Mouse (Mus musculus) limb, embryonic 13.5 days (tissue): ENCODE results near the gene Rps6kb1. TPM values are rescaled to one million over a fixed set of nuclear protein-coding genes. Genes with fewer than 3 reads are reported as not detected.

ENCODE experiments used
- microRNA counts: library from miRNA; unstranded; fragments of <30 nt; microRNA quantifications from one replicate; lab custom pipeline; 2016
- microRNA-seq: library from miRNA; unstranded; fragments of <30 nt; microRNA quantifications from one replicate; pipeline ENCODE4, GENCODE M21; 2016
- polyA plus RNA-seq: library from polyadenylated mRNA; unstranded; fragments of >200 nt; fragmentation: Nextera tagmentation; extraction: Ambion mirVana; gene quantifications from 2 replicates; pipeline ENCODE4 v1.2.1, GENCODE M21; 2015

Gene Rps6kb1
- polyA plus RNA-seq, 1 experiment from 2014 or later: 84.8 TPM

MicroRNA genes within 50 kb of the gene (microRNA counts, 519-probe panel; counts per million panel counts)
- 3,781 counts per million, percentile 72 among the panel's probes with 10 or more counts for microRNA mmu-miR-21 (lab: Ali Mortazavi, UCI)

Small RNAs within 50 kb of the gene (microRNA-seq; reads per million reads assigned to microRNA genes)
- gene Mir21a: 4,779 reads per million, percentile 90 among the genes with 10 or more reads in this experiment

Other genes starting within 250 kb of the Rps6kb1 start
- gene Med13, start 187.2 kb downstream of the Rps6kb1 start, polyA plus RNA-seq: 10.2 and 10.7 TPM in 2 replicates
- gene Rnft1, start 60.1 kb downstream of the Rps6kb1 start, polyA plus RNA-seq: 42.6 and 44.9 TPM in 2 replicates
- gene Tubd1, start 186 bp upstream of the Rps6kb1 start, polyA plus RNA-seq: 10.9 and 11.7 TPM in 2 replicates
- gene Vmp1, start 139.0 kb upstream of the Rps6kb1 start, polyA plus RNA-seq: 85.4 and 96.3 TPM in 2 replicates
- 36.2 and 37.4 TPM in 2 replicates for gene Ptrh2, start 139.2 kb upstream of the Rps6kb1 start, polyA plus RNA-seq
- gene Cltc, start 212.8 kb upstream of the Rps6kb1 start, polyA plus RNA-seq: 117 and 132 TPM in 2 replicates